Mouse (Mus musculus) ovary, adult 18-20 months (tissue): ENCODE data around the gene Fance.
A peak's percentile ranks its signal among the peaks of the same experiment; 100 is the strongest.
"Not testable (repeated sequence)": the region's sequence is repeated elsewhere in the genome, so short reads cannot be mapped to it uniquely, and the experiment has no call there.

Experiments used
- DNase-seq: peaks from one replicate; pipeline ENCODE4 v3.0.0; 2022; ENCODE audit warnings: low spot score, mixed read lengths

Fance gene

GRCm38 (mm10) chr17:28349264-28349880, 36.1 kb downstream of the Fance start:
- DNase-seq: no peak

DNA sequence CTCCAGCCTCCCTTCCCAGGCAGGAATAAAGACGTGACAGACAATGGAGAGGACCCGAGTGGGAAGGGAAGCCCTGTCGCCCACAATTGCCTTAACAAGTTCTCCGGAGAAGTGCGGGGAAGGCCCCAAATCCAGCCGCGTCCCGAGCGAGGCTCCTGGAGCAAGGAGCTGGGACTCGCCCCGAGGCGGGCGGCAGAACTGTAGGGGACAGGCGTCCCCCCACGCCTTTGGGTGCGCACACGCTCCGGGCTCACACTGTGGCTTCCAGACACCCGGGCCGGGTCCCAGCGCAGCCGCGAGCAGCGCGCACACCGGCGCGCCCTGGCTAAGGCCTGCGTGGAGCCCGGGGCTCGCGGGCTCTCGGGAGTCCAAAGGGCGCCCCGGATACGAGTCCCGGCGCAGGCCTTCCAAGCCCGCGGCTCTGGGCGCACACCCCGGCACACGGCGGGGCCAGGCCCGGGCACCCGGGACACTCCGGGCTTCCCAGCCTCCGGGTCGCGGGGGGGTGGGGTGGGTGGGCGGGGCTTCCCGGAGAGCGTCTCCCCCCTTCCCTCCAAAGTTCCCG, 36.7 kb downstream of the Fance start:
- DNase-seq: no peak

DNA sequence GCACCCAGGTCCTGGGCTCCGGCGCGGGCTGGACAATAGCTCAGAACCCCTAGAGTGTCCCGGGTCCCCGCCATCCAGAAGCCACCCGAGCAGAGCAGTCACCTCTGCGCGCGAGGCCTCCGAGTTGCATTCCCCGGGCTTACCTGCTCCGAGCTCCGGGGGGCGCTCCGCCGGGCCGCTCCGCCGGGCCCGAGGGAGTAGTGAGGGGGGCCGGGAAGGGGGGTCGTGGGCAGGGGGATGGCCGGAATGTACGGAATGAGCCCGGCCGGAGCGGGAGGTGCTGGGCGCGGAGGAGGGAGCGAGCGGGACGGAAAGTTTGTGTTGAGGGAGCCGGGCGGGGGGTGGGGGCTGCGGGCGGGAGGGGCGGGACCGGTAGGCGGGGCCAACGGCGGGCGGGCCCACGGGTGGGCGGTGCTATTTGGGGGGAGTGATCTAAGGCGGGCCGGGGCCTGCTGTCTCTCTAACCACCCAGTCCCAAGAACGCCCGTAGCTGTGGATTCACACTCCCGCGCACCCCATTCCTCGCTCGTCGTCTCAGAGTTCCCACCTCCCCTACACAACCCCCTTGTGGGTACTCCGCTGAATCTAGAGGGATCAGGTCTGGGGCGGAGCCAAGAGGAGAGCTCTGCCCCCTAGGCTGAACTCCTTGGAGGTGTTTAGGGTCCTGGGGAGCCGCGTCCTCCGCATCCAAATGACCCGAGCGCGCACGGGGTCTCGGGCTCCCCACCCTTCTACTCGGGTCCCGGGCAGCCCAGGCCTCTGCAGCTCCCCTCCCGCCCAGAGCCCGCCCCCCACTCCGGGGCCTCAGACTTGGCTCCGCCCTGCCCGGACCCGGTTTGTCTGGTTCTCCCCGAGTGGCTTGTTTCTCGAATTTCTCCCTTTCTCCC, 37.4 kb downstream of the Fance start, which contains the start of gene Tead3:
Gene Tead3 (minus strand): TSS at position 352 of the 887 bp plus-strand sequence.
- peak; percentile 70 for DNase-seq

- no peak for DNase-seq
Observed at GRCm38 (mm10) chr17:28351353-28351890, 38.1 kb downstream of the Fance start.

- DNase-seq: no peak
Observed at GRCm38 (mm10) chr17:28352018-28352417, 38.7 kb downstream of the Fance start.

GRCm38 (mm10) chr17:28355871-28356270, 42.6 kb downstream of the Fance start:
- no peak for DNase-seq

DNA sequence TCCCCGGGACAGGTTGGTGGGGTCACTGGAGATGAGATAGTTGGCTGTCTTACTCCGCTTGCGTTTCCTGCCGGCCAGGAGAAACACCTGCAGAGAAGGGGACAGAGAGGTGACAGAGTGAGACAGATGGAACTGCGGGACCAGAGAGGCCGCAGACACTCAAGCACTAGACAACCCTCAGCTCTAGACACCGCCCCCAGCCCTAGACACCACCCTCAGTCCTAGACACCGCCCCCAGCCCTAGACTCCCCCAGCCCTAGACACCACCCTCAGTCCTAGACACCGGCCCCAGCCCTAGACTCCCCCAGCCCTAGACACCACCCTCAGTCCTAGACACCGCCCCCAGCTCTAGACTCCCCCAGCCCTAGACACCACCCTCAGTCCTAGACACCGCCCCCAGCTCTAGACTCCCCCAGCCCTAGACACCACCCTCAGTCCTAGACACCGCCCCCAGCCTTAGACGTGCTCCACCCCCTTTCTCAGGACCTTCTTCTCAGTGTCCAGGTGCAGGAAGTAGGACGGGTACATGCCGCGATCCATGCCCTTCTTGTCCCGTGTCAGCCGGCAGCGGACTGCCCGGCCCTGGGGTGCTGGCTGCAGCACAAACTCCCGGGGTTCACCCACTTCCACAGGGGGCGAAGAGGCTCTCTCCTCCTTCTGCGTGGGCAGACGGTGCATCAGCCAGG, 45.4 kb downstream of the Fance start:
- DNase-seq: not testable (repeated sequence)

- DNase-seq: no peak
Observed at GRCm38 (mm10) chr17:28360531-28361277, 47.4 kb downstream of the Fance start.

GRCm38 (mm10) chr17:28361921-28362652, 48.8 kb downstream of the Fance start:
- DNase-seq: no peak

DNA sequence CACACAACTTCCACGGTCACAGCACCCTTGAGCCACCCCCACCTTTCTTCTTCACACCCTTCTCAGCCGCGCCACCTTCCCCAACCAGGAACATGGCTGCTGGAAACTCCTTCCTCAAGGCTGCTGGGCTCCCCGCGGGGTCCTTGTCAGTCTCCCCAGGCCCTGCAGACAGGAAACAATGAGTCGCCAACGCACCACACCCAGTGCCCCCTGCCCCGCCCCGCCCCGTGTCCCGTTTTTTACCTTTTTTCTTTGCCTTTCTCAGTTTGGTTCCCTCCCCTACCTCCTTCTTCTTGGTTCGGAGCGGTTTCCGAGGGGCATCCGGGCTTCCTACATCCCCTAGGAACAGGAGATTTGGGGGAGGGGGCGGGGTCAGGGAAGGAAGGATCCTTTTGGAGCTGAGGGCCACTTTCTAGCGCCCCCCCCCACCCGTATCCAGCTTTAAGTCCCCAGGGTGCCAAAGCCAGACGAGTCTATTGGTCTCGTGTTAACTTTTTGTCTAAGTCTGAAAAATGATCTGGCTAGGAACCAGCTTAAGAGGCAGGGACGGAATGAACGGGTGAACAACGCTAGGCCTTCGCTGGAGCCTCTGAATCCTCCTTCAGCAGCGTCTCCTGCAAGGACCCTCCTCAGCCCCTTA, 49.5 kb downstream of the Fance start:
- DNase-seq: no peak

DNA sequence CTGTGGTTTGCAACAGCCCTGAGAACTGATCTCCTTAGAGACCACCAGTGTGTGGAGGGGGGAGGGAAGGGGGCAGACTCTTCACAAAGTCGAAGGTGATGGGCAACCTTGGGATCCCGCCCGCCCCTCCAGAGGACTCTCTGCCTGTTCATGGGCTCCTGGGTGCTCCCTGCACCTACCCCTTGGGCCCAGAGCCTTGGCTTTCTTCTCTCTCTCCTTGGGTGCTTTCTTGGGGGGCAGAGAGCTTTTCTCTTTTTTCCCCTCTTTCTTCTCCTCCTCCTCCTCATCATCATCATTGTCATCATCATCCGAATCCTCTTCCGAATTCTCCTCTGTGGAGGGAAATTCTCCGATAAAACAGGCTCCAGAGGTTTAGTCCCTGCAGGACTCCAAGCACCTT, 50.2 kb downstream of the Fance start:
- no peak for DNase-seq

DNA sequence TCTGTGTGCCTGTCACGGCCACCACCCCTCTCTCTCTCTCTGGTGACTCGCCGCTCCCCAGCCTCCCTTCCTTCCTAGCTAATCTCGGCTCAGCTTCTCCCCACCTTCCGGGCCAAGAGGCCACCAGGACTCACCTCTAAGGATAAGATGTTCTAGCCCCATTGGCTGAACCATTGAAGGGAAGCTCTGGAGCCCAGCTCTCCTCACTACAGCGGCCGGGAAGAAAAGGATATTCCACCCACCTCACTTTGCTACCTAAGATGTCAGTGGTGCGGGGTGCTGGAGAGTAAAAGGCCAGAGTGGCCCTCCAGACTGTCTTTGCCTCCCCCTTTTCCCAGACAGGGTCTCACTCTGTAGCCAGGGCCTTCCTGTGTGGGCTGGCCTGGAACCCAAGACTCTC, 51.8 kb downstream of the Fance start, which contains the start of gene Tulp1:
Gene Tulp1 (minus strand): TSS at position 101 of the 400 bp plus-strand sequence.
- no peak for DNase-seq

GRCm38 (mm10) chr17:28368449-28368848, 55.1 kb downstream of the Fance start:
- no peak for DNase-seq

DNA sequence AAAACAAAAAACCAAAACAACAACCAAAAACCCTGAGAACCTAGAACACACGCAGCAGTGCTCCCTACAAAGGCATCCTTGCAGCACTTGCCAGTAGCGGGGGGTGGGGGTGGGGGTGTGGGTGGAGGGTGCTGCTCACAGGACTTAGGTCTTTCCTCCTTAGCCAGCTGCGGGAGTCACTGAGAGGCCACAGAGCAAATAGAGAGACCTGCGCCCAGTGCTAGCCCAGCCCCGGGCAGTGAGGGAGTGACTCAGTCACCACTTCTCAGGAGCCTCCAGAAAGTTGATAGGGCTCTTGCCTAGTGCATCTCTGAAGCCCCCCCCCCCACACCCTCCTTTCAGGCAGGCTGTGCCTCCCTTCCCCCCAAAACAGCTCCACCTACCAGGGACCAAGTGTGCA, 55.7 kb downstream of the Fance start:
- DNase-seq: no peak

DNA sequence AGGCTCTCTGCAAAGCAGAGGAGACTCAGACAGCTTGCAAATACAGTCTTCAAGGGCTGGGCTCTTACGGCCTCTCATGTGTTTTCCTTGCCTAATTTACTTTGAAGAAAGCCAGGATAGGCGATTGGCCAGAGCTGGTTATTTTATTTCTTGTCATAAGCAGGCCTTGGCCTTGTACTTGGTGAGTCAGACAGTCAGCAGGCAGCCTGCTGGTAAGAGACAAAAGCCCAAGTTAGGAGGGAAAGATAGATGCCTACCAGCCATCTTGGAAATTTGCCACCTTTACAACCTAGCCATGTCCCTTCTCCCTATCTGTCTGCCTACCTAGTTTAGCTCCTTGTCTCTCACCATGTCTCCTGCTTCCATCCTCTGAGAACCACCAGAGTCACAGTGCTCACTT, 58.0 kb downstream of the Fance start:
- peak; percentile 64 for DNase-seq

DNA sequence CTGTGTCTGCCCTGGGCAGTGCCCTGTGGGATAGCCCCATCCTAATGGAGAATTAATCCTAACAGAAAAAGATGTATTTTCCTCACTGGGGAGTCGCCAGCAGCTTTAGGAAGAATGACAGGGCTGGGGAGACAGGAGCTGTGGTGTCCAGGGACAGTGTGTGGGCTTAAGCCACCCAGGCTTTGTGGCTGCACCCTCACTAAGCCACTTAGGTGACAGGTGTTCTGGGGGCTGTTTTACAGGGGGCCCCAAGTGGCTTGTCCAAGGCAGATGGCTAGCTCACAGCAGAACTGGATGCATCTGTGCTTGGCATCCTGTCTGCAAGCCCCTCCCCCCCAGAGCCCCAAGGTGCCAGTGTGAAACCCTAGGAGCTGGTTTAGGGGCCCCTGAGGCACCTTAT, 58.6 kb downstream of the Fance start:
- DNase-seq: no peak

DNA sequence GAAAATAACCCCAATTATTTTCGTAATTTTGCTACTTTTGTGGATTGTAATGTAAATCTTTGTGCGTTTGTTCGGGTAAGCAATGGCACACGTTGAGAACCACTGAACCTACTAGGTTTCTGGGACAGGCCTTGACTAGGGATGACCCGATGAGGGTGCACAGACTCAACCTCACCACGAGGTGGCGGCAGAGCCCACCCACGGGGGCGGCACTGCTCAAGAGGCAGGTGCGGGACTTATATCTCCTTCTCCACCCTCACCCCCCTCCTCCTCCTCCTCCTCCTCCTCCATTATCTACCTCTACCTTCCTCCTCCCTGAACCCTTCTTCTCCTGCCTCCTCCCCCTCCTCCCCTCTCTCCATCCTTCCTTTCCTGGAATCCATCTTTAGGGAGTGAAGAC, 60.5 kb downstream of the Fance start:
- DNase-seq: no peak

GRCm38 (mm10) chr17:28374494-28374893, 61.2 kb downstream of the Fance start:
- no peak for DNase-seq

DNA sequence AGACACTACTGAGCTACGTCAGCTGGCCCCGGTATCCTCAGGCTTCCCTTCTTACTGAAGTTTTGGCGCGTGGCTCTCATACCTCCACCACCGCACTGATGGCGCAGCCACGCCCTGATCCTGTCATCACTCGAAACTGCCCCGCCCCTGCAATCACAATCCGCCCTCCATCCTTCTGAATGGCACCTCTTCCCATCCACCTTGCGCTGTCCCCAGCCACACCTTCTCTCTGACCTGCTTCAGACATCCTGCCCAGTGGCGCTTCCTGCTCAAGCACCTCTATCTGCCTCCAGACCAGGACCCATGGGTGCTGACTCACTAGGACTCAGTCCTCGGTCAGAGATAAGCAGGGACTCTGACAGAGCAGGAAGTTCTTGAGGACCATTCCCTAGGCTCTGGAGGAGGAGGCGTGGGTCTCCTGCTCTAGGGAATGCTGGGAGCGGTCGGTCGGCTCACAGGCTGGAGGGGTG, 62.3 kb downstream of the Fance start:
- no peak for DNase-seq
